ENCODE assay signal across 7 mouse cellular contexts in genomic region chr10:42307980-42308686, GRCm38 (mm10). TPM values are rescaled to one million over a fixed set of nuclear protein-coding genes. Genes with fewer than 3 reads are reported as not detected.
DNase-seq lines count a peak whose midpoint lies in the region; ATAC-seq and TF ChIP-seq lines count a peak whose summit lies in the region.

No protein-coding gene starts in this region.

- TF ChIP-seq CTCF in heart, adult 2 months (IDR thresholded peaks at IDR 0.05): peak; percentile 95
- TF ChIP-seq CTCF in kidney, adult 2 months (conservative IDR thresholded peaks at IDR 0.05; ENCODE audit: insufficient read depth, insufficient read length, low read depth, low read length): peak; percentile 84

- peak overlapping the region; percentile 43 for H3K4me2 ChIP-seq in embryonic facial prominence, embryonic 11.5 days (ENCODE audit: low read depth, low read length)
- peak overlapping the region; percentile 48 for H3K4me2 ChIP-seq in limb, embryonic 12.5 days
- peak overlapping the region; percentile 56 for H3K4me2 ChIP-seq in midbrain, embryonic 14.5 days (ENCODE audit: low read length)

- no peak for TF ChIP-seq POLR2A in heart, adult 2 months (IDR thresholded peaks at IDR 0.05; ENCODE audit: insufficient read depth, low read depth, low read length)
- TF ChIP-seq POLR2A in kidney, adult 2 months (IDR thresholded peaks at IDR 0.05; ENCODE audit: low read depth, low read length): no peak

- no peaks in the 10 kb centered on the region for H3K79me2 ChIP-seq in heart, adult 2 months (replicated peaks; ENCODE audit: control insufficient read depth, insufficient read depth, low read length)

- H3K9me3 ChIP-seq in embryonic facial prominence, embryonic 11.5 days (replicated peaks; ENCODE audit: control insufficient read depth, low read length): no peaks in the 10 kb centered on the region
- H3K9me3 ChIP-seq in limb, embryonic 12.5 days: no peaks in the 10 kb centered on the region
- H3K9me3 ChIP-seq in midbrain, embryonic 14.5 days (ENCODE audit: control insufficient read depth, low read length): no peaks in the 10 kb centered on the region

- ATAC-seq in embryonic facial prominence, embryonic 11.5 days (replicated peaks; ENCODE audit: insufficient number of reproducible peaks, low FRiP score, low TSS enrichment, low read depth): no peak
- ATAC-seq in limb, embryonic 12.5 days (ENCODE audit: insufficient number of reproducible peaks, insufficient read depth, low FRiP score, low TSS enrichment, low read depth): peak; percentile 59; the same call in 1 of the 2 replicates
- peak; percentile 72; the same call in 1 of the 2 replicates for ATAC-seq in midbrain, embryonic 14.5 days (ENCODE audit: low FRiP score, low TSS enrichment)

- peak; percentile 74 to 79 for DNase-seq in adrenal gland, postnatal 36 days
- peak; percentile 88 for DNase-seq in embryonic facial prominence, embryonic 11.5 days (ENCODE audit: low spot score)
- DNase-seq in heart, adult 2 months: peak; percentile 61 to 85
- DNase-seq in kidney, adult 2 months: peak; percentile 59
- DNase-seq in midbrain, embryonic 14.5 days: peak; percentile 93
- peak; percentile 21 to 48 for DNase-seq in spleen, postnatal 14 days (ENCODE audit: low spot score in 2 of 2)

- H3K36me3 ChIP-seq in embryonic facial prominence, embryonic 11.5 days (replicated peaks; ENCODE audit: control insufficient read depth, insufficient read depth, low read depth, low read length): no peaks in the 10 kb centered on the region
- no peaks in the 10 kb centered on the region for H3K36me3 ChIP-seq in heart, adult 2 months (ENCODE audit: control insufficient read depth, insufficient read depth, low read length)
- no peaks in the 10 kb centered on the region for H3K36me3 ChIP-seq in kidney, adult 2 months (ENCODE audit: control insufficient read depth, insufficient read depth, low read length)
- no peaks in the 10 kb centered on the region for H3K36me3 ChIP-seq in limb, embryonic 12.5 days
- no peaks in the 10 kb centered on the region for H3K36me3 ChIP-seq in midbrain, embryonic 14.5 days (ENCODE audit: control insufficient read depth, insufficient read depth, low read length)

- peak overlapping the region; percentile 7; the same call in 1 of the 2 replicates for H3K4me3 ChIP-seq in embryonic facial prominence, embryonic 11.5 days (ENCODE audit: low read depth, low read length)
- peak overlapping the region; percentile 28 for H3K4me3 ChIP-seq in heart, adult 2 months
- peak overlapping the region; percentile 41 for H3K4me3 ChIP-seq in kidney, adult 2 months (ENCODE audit: insufficient read depth, low read depth, low read length)
- 0 out of 2 replicates have a peak overlapping the region, but pooled peaks have one; percentile 18 for H3K4me3 ChIP-seq in limb, embryonic 12.5 days (replicated peaks)
- peak overlapping the region; percentile 22; the same call in 1 of the 2 replicates for H3K4me3 ChIP-seq in midbrain, embryonic 14.5 days (replicated peaks; ENCODE audit: low read depth, low read length)

- intact Hi-C loops in heart, adult 2 months (cut with DNase I): loop anchor here (1.0 to 2.0 kb wide), 2 partner anchors 329 to 427 kb away; no protein-coding TSS in a partner anchor

- H3K9ac ChIP-seq in embryonic facial prominence, embryonic 11.5 days (replicated peaks; ENCODE audit: low read length): no peak overlapping the region
- H3K9ac ChIP-seq in heart, adult 2 months (ENCODE audit: low read depth, low read length): 0 out of 2 replicates have a peak overlapping the region, but pooled peaks have one; percentile 26
- no peak overlapping the region for H3K9ac ChIP-seq in limb, embryonic 12.5 days (replicated peaks)
- peak overlapping the region; percentile 40 for H3K9ac ChIP-seq in midbrain, embryonic 14.5 days (replicated peaks; ENCODE audit: low read length)

- no peak overlapping the region for H3K27ac ChIP-seq in embryonic facial prominence, embryonic 11.5 days (replicated peaks; ENCODE audit: low read depth, low read length)
- no peak overlapping the region for H3K27ac ChIP-seq in heart, adult 2 months
- H3K27ac ChIP-seq in kidney, adult 2 months (ENCODE audit: insufficient read depth, low read depth, low read length): no peak overlapping the region
- H3K27ac ChIP-seq in limb, embryonic 12.5 days: no peak overlapping the region
- no peak overlapping the region for H3K27ac ChIP-seq in midbrain, embryonic 14.5 days (replicated peaks; ENCODE audit: low read depth, low read length)

- 0 out of 2 replicates have a peak, but pooled peaks have one; percentile 74 for TF ChIP-seq EP300 in heart, adult 2 months (IDR thresholded peaks at IDR 0.05; ENCODE audit: insufficient read depth, low read depth, low read length)

- 9% methylated on average over 20 of the region's 20 CpGs for WGBS in embryonic facial prominence, embryonic 11.5 days
- WGBS in heart, adult 2 months: 8% methylated on average over 20 of the region's 20 CpGs
- 11% methylated on average over 20 of the region's 20 CpGs for WGBS in kidney, adult 2 months
- WGBS in limb, embryonic 12.5 days: 8% methylated on average over 20 of the region's 20 CpGs
- 6% methylated on average over 20 of the region's 20 CpGs for WGBS in midbrain, embryonic 14.5 days

- no peaks in the 10 kb centered on the region; the same call in 1 of the 2 replicates for H3K27me3 ChIP-seq in embryonic facial prominence, embryonic 11.5 days (ENCODE audit: control insufficient read depth, insufficient read depth, low read length)
- no peaks in the 10 kb centered on the region for H3K27me3 ChIP-seq in heart, adult 2 months (ENCODE audit: control insufficient read depth, insufficient read depth, low read length)
- H3K27me3 ChIP-seq in kidney, adult 2 months (replicated peaks; ENCODE audit: control insufficient read depth, insufficient read depth, low read length): no peaks in the 10 kb centered on the region
- peaks cover 16% of the 10 kb centered on the region for H3K27me3 ChIP-seq in limb, embryonic 12.5 days
- H3K27me3 ChIP-seq in midbrain, embryonic 14.5 days (ENCODE audit: control insufficient read depth, insufficient read depth, low read length): no peaks in the 10 kb centered on the region; the same call in 1 of the 2 replicates

- no peaks in the 10 kb centered on the region for H3K4me1 ChIP-seq in embryonic facial prominence, embryonic 11.5 days (ENCODE audit: control insufficient read depth, insufficient read depth, low read length)
- H3K4me1 ChIP-seq in heart, adult 2 months (ENCODE audit: control insufficient read depth, insufficient read depth, low read length): no peaks in the 10 kb centered on the region; the same call in 1 of the 2 replicates
- no peaks in the 10 kb centered on the region for H3K4me1 ChIP-seq in kidney, adult 2 months (ENCODE audit: control insufficient read depth, insufficient read depth, low read length)
- H3K4me1 ChIP-seq in limb, embryonic 12.5 days (replicated peaks): no peaks in the 10 kb centered on the region
- no peaks in the 10 kb centered on the region for H3K4me1 ChIP-seq in midbrain, embryonic 14.5 days (ENCODE audit: control insufficient read depth, insufficient read depth, low read length)

RNA-seq across cellular contexts. Expression of gene Foxo3, which starts 31.6 kb away (rescaled TPM):
- 10 to 100 TPM; 56.9 to 78.5 TPM for total RNA-seq in adrenal gland, postnatal 36 days (2021)
- polyA plus RNA-seq in embryonic facial prominence, embryonic 11.5 days (2014; fragmentation: Nextera tagmentation; extraction: Ambion mirVana): 5.0 and 5.4 TPM in 2 replicates
- 10 to 100 TPM; 72.5 to 89.5 TPM for total RNA-seq in heart, adult 2 months (2021)
- polyA plus RNA-seq in heart, adult 2 months (2012; rRNA removed): 26.7 and 32.7 TPM in 2 replicates
- polyA plus RNA-seq in kidney, adult 2 months (2012; rRNA removed): 29.2 and 35.5 TPM in 2 replicates
- polyA plus RNA-seq in limb, embryonic 12.5 days (2016; fragmentation: Nextera tagmentation; extraction: Ambion mirVana): 6.3 and 6.4 TPM in 2 replicates
- polyA plus RNA-seq in midbrain, embryonic 14.5 days (2014; fragmentation: Nextera tagmentation; extraction: Ambion mirVana): 6.0 and 8.3 TPM in 2 replicates

Comparison
In these comparisons a context has a peak if more than half of its experiments do, and no peak if none do; other contexts are left out.
1. DNase-seq: peak in every context shown above with its lines; median percentile 93 in midbrain, embryonic 14.5 days; 88 in embryonic facial prominence, embryonic 11.5 days; 76 in adrenal gland, postnatal 36 days; 73 in heart, adult 2 months; 59 in kidney, adult 2 months; 34 in spleen, postnatal 14 days.
2. H3K9ac ChIP-seq: peak in heart, adult 2 months (single experiment) and midbrain, embryonic 14.5 days (single experiment); none in embryonic facial prominence, embryonic 11.5 days (single experiment) and limb, embryonic 12.5 days (single experiment).
3. Peak in every context shown above with its lines, with median percentiles within 50 percentile points of each other: H3K4me2 ChIP-seq and H3K4me3 ChIP-seq.